Mouse (Mus musculus) forebrain, postnatal 0 days (tissue): ENCODE data around the gene Hoxa4. TPM values are rescaled to one million over a fixed set of nuclear protein-coding genes. Genes with fewer than 3 reads are reported as not detected.

Experiments
- ATAC-seq: fragments of 200-750 bp; cut with Nextera tagmentation; 2 replicates; pipeline ENCODE4 v1.8.0; 2017; ENCODE audit warnings: mild to moderate bottlenecking, moderate library complexity
- DNase-seq: peaks from one replicate; pipeline ENCODE4 v3.0.0-alpha.2; 2015
- H3K27ac ChIP-seq: fragments of 300-500 bp; sonication (generic); 2 replicates; pipeline ENCODE4 v1.5.1; 2014; ENCODE audit warnings: low read depth, mild to moderate bottlenecking, antibody characterized with exemption, low read length, moderate library complexity, mixed read lengths
- H3K27me3 ChIP-seq: fragments of 300-500 bp; sonication (generic); 2 replicates; pipeline ENCODE4 v1.6.1; 2014; ENCODE audit warnings: mild to moderate bottlenecking, low read length, mixed read lengths; ENCODE audit not compliant: insufficient read depth
- H3K36me3 ChIP-seq: fragments of 300-500 bp; sonication (generic); 2 replicates; pipeline ENCODE4 v1.6.1; 2014; ENCODE audit warnings: mild to moderate bottlenecking, moderate library complexity; ENCODE audit not compliant: insufficient read depth
- H3K4me1 ChIP-seq: fragments of 300-500 bp; sonication (generic); 2 replicates; pipeline ENCODE4 v1.6.1; 2014; ENCODE audit warnings: antibody characterized with exemption; ENCODE audit not compliant: insufficient read depth
- H3K4me2 ChIP-seq: fragments of 300-500 bp; sonication (generic); 2 replicates; pipeline ENCODE4 v1.6.1; 2014; ENCODE audit warnings: low read depth, mild to moderate bottlenecking, moderate library complexity
- H3K4me3 ChIP-seq: fragments of 300-500 bp; sonication (generic); 2 replicates; pipeline ENCODE4 v1.5.1; 2014; ENCODE audit warnings: low read depth, low read length, mixed read lengths
- H3K9ac ChIP-seq: fragments of 300-500 bp; sonication (generic); 2 replicates; pipeline ENCODE4 v1.6.1; 2014; ENCODE audit warnings: mild to moderate bottlenecking
- H3K9me3 ChIP-seq: fragments of 300-500 bp; sonication (generic); 2 replicates; pipeline ENCODE4 v1.6.1; 2016; ENCODE audit warnings: low read length
- CTCF ChIP-seq: sonication (generic); IDR thresholded peaks from 2 replicates; pipeline ENCODE4 v1.5.1; 2016; ENCODE audit warnings: antibody characterized with exemption, control low read depth, low read depth
- WGBS: fragments of 180-500 bp; shearing (Covaris S2); extraction: QIAGEN DNeasy Blood & Tissue Kit; methylation state at CpG from one replicate; pipeline ENCODE4 v1.1.7; 2014; 5-methylcytosine and 5-hydroxymethylcytosine counted together
- polyA plus RNA-seq: library from polyadenylated mRNA; unstranded; fragments of >200 nt; fragmentation: Nextera tagmentation; extraction: Ambion mirVana; gene quantifications from 2 replicates; pipeline ENCODE4 v1.2.1, GENCODE M21; 2015
- total RNA-seq: library from RNA; depleted of rRNA; stranded (reverse); fragments of >200 nt; gene quantifications from 2 replicates; pipeline ENCODE4 v1.2.3, GENCODE M21; 2014; rRNA removed

Gene Hoxa4
- not detected in 2 replicates for total RNA-seq
- not detected in 2 replicates for polyA plus RNA-seq

DNA sequence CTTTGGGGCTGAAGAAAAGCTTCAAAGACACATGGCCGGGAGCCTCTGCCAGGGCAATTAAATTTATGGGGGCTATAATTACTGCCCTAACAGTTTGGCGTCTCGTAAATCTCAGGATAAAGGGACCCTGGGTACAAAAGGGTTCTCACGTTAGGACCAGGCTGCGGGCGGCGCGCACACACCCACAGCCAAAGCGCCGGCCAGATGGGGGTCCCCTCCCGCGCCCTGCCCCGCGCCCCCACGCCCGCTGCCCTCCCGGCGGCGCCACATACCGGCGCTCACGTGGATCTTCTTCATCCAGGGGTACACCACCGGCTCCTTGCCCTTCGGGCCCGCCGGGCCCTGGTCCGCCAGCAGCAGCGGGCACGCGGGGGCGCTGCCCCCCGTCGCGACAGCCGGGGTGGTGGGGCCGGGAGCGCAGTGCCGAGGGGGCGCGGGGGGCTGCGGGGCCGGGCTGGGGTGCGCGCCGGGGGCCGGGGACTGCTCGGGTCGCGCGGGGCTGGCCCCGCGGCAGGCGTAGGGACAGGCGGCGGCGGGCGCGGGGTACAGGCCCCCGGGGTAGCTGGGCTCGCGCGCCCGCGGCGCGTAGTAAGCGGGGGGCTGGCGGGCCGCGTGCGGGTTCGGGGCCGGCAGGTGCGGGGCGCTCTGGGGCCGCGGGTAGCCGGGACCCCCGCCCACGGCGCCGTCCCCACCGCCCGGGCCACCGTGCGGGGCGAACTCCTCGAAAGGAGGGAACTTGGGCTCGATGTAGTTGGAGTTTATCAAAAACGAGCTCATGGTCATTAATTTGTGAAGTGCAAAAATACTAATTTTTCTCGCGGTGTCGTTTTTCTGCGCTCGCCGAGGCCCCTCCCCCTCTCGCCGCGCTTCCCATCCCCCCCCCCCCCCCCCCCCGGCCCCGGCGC is at the start of gene Hoxa4:
Gene Hoxa4, minus strand, starts transcription at position 848 of the 905 bp plus-strand sequence.
- no peak within 1 kb of the TSS for H3K9ac ChIP-seq
- DNase-seq, result no peak
- no peaks in the 10 kb centered on the region for H3K36me3 ChIP-seq
- no peak within 1 kb of the TSS for H3K27ac ChIP-seq
- peak within 1 kb of the TSS; percentile 48 for H3K4me2 ChIP-seq
- ATAC-seq, result no peak
- H3K4me1 ChIP-seq, result no peaks in the 10 kb centered on the region
- TF ChIP-seq CTCF, result no peak
- H3K9me3 ChIP-seq, result no peaks in the 10 kb centered on the region
- H3K4me3 ChIP-seq, result peak within 1 kb of the TSS; percentile 27
- peaks cover 99% of the 10 kb centered on the region for H3K27me3 ChIP-seq
- WGBS, result 2% methylated on average over 62 of the region's 102 CpGs

DNA sequence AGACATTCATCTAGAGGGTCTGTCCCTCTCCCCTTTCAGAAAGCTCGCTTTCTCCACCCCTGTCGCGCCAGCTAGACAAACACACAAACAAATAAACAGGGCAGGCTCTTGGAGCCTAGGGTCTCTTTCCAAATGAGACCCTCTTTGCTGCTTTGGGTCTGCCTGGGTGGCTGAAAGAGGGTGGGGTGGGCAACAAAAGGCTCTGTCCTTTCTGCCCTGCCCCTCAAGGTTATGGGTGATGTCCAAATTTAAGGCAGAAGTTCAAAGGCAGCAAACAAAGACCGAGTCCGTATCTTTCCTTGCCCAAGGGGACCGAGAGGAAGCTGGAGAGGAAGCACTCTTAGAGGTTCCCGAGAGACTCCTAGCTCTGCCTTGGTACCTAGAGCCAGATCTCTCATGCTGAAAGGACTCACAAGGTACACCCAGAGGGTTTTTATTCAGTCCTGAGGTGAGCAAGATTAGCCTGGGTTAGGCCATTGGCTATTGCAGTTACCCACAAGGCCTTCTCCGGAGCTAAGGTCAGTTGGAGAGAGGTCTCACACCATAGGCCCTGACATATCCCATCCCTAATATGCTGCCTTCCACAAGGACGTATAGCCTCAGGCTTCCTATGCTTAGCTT is 49.6 kb upstream of the Hoxa4 start:
- no peak overlapping the region for H3K4me3 ChIP-seq
- H3K4me2 ChIP-seq, result no peak overlapping the region
- no peak overlapping the region for H3K27ac ChIP-seq
- no peaks in the 10 kb centered on the region for H3K9me3 ChIP-seq
- ATAC-seq (no peak), DNase-seq (no peak)
- no peak overlapping the region for H3K9ac ChIP-seq
- no peaks in the 10 kb centered on the region for H3K4me1 ChIP-seq
- TF ChIP-seq CTCF, result no peak
- H3K36me3 ChIP-seq, result no peaks in the 10 kb centered on the region
- peaks cover 98% of the 10 kb centered on the region for H3K27me3 ChIP-seq
- 6% methylated on average over 9 of the region's 9 CpGs for WGBS

DNA sequence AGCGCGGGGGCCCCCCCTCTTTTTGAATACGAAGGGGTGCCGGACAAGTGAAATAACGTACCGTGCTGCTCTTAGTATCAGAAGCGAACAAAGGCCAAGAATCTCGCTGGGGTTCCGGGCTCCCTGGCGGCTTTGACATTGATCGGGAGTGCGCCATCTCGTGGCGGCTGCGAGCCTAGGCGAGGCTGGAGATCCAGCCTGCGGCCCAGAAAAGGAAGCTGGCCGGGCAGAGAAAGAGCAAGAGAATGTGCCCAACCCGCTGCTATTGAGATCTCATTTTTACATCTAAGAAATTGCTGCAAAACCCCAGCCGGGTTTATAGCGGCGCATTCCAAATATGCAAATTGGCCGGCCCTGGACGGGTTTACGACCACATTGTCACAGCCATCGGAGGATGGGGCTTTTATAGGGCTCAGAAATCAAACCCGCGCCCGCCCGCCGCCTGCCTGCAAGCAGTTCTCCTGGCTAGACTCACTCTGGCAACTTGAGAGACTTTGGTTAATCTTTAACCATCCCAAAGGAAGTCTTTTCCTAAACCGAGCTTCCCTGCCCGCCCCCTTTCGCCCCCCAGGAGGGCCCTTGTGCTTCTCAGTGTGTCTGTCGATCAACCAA is 48.9 kb upstream of the Hoxa4 start, which contains the start of gene Hoxa10:
Gene Hoxa10, minus strand, starts transcription at position 466 of the 612 bp plus-strand sequence.
- H3K4me3 ChIP-seq, result no peak within 1 kb of the TSS
- H3K36me3 ChIP-seq, result no peaks in the 10 kb centered on the region
- peak; percentile 68 for TF ChIP-seq CTCF
- H3K27ac ChIP-seq, result no peak within 1 kb of the TSS
- no peak within 1 kb of the TSS for H3K9ac ChIP-seq
- WGBS, result 2% methylated on average over 35 of the region's 35 CpGs
- H3K4me2 ChIP-seq, result no peak within 1 kb of the TSS
- no peaks in the 10 kb centered on the region for H3K4me1 ChIP-seq
- ATAC-seq (no peak; the same call in 1 of the 2 replicates), DNase-seq (peak; percentile 75)
- peaks cover 98% of the 10 kb centered on the region for H3K27me3 ChIP-seq
- H3K9me3 ChIP-seq, result no peaks in the 10 kb centered on the region

DNA sequence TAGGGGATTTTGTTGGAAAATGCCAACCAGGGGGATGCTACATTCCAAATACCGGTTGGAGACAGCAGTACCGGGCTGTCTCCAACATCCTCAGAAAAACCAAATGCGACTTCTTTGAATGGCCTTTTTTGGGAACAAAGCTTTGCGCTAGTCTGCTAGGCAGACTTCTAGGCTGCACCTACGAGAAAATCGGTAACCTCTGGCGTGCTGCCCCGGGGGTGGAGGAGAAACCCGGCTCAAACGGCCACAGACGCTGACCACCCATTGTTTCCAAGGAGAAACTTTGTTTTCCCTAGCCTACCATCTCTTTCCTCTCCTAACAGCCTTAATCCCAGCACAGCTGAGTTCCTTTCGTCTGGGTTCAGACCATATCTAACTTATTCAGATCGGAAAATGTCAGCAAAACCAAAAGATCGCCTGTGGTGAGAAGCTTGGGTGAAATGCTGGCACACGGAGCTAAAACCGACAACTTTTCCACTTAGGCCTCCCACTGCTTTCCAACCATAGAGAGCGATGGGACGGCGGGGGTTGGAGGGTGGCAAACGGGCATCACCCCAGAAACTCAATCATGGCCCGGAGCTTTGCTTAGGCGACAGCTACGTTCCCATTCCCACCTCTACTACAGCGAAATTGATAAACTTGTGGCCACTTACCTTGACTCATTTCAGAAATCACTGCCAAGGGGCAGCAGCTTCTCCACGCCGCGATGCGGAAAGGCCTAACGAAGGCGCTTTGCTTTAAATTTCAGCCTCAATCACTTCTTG is 48.3 kb upstream of the Hoxa4 start:
- no peaks in the 10 kb centered on the region for H3K9me3 ChIP-seq
- no peak overlapping the region for H3K27ac ChIP-seq
- H3K27me3 ChIP-seq, result peaks cover 98% of the 10 kb centered on the region
- ATAC-seq (no peak), DNase-seq (no peak)
- H3K9ac ChIP-seq, result no peak overlapping the region
- WGBS, result 2% methylated on average over 30 of the region's 30 CpGs
- H3K36me3 ChIP-seq, result no peaks in the 10 kb centered on the region
- no peak for TF ChIP-seq CTCF
- no peak overlapping the region for H3K4me3 ChIP-seq
- H3K4me1 ChIP-seq, result no peaks in the 10 kb centered on the region
- H3K4me2 ChIP-seq, result no peak overlapping the region

DNA sequence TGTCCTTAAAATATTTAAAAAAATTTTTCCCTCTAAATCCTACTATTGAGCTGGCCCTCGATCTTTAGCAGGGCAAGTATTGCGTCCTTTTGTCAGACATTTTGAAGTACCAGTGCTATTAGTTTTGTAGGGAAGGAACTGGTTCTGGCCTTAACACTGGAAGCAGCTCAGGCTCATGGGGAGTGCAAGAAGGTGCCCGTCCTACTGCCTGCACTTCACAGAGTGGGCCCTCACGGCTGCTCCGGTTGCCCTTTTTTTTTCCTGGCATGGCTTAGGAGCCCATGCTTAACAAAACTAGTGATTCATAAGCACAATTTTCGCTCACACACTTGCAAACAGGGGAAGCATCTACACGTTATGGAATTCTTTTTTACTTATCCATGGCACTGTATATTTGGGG is 47.4 kb upstream of the Hoxa4 start:
- no peak overlapping the region for H3K4me2 ChIP-seq
- no peak for DNase-seq
- no peak overlapping the region for H3K4me3 ChIP-seq
- TF ChIP-seq CTCF, result no peak
- no peak overlapping the region for H3K9ac ChIP-seq
- H3K27me3 ChIP-seq, result peaks cover 98% of the 10 kb centered on the region
- H3K36me3 ChIP-seq, result no peaks in the 10 kb centered on the region
- no peaks in the 10 kb centered on the region for H3K4me1 ChIP-seq
- H3K9me3 ChIP-seq, result no peaks in the 10 kb centered on the region
- H3K27ac ChIP-seq, result no peak overlapping the region
- 3% methylated on average over 7 of the region's 7 CpGs for WGBS
- ATAC-seq, result no peak

DNA sequence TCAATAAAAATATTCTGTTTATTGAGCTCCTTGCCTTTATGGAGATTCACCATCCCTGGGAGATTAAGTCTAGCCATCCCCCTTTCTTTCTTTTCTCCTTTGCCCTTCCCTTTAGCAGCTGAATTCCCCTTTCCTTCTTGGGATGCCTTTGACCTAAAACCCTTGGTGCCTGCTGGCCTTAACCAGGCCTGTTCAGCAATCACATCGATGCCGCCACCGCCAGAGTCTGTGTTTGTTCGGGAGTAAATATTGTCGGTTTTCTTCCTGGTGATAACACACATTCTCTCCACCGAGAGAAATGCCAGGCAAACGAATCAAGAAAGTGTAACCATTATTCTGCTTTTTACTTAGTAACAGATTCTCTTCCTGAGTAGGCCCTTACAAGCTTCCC is 46.6 kb upstream of the Hoxa4 start:
- Histone ChIP-seq H3K9me3 (no peaks in the 10 kb centered on the region), H3K4me3 (no peak overlapping the region), H3K4me1 (no peaks in the 10 kb centered on the region), H3K27ac (no peak overlapping the region), H3K9ac (no peak overlapping the region), H3K36me3 (no peaks in the 10 kb centered on the region), H3K4me2 (no peak overlapping the region), H3K27me3 (peaks cover 98% of the 10 kb centered on the region)
- ATAC-seq, result no peak
- TF ChIP-seq CTCF, result no peak
- WGBS, result 4% methylated on average over 7 of the region's 7 CpGs
- no peak for DNase-seq
